Mouse (Mus musculus) naive thymus-derived CD4-positive, alpha-beta T cell, adult 2 months (primary cell): ENCODE measurements around the gene Ypel4.
"Not testable (repeated sequence)": the region's sequence is repeated elsewhere in the genome, so short reads cannot be mapped to it uniquely, and the experiment has no call there.

Experiments
- DNase-seq: peaks from one replicate; pipeline ENCODE4 v3.0.0-alpha.2; 2011; ENCODE audit warnings: low read depth

Ypel4 gene

DNA sequence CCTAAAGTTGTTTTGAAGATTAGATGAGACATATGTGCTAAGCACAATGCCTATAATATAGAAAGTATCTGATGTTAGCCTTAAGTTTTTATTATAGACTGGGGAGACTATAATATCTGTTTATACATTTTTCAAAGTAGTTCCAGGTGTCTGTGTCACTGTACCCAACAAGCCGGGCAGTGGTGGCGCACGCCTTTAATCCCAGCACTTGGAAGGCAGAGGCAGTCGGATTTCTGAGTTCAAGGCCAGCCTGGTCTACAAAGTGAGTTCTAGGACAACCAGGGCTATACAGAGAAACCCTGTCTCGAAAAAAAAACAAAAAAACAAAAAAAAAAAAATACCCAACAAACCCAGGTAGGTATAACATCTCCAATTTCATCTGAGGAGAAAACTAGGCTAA, 5.7 kb upstream of the Ypel4 start:
- DNase-seq: not testable (repeated sequence)

DNA sequence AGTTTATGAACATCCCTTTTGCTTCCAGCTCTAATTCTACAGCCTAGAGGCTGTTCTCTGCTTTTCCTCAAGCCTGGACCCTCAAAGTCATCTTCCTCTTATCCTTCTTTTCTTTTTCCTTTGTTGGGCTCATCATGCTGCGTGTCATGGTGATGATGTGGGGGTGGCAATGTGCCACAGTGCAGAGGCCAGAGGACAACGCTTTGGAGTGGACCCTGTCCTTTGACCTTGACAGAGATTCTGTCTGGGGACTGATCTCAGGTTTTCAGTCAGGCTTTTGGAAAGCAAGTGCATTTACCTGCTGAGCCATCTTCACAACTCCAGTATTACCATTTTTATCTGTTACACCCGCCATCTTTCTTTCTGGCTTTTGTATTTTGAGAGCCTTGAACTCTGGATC, 2.7 kb upstream of the Ypel4 start:
- DNase-seq: no peak

DNA sequence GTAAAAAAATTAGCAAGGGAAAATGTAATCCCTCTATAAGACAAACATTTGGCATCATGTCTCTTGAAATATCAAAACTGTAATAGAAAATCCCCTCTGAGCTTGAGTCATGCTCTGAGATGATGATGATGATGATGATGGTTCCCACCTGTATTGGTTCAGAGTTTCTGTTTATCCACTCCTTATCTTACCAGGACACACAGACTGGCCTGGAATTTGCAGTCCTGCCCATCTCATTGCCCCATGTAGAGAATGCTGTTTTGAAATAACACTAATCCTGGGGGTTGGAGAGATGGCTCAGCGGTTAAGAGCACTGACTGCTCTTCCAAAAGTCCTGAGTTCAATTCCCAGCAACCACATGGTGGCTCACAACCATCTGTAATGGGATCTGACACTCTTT, 1.5 kb upstream of the Ypel4 start:
- DNase-seq: no peak

DNA sequence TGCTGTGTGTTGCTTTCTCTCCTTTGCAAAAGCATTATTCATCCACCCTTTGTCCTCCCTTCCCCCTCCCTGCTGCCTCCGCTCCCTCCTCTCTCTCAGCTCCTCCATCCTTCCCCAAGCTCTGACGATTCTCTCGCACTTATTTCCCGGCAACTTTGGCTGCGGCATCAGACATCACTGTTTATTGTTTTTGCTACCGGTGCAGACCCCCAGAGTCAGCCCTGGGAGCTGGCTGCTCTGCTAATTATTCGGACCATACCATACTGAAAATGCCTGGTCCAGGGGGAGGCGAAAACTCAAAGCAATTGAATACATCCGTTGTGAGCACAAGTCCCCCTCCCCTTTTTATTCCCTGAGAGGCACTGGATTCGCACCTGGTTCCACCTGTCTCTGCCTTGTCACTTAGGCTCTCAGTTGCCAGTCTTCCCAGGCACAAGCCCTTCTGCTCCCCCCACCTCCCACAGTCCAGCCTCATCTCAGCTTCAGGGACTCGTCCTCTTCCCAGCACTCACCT, 550 bp downstream of the Ypel4 start:
- DNase-seq: no peak

DNA sequence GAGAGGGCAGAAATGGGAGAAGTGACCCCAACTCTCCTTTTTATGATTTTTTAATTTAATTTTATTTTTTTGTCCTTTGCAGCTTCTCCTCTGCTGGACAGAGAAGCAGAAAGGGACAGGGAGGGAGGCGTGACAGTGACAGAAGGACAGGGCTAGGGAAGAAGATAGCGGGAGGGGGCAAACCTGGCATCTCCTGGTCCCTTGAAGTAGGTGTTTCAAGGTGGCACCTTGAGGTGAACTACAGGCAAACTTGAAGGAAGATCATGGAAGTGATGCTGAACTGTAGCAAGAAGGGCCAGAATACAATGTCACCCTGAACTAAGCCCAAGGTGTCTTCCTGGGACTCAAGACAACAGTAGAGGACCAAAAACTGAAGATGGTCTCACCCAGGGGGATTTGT, 1.1 kb downstream of the Ypel4 start:
- no peak for DNase-seq

DNA sequence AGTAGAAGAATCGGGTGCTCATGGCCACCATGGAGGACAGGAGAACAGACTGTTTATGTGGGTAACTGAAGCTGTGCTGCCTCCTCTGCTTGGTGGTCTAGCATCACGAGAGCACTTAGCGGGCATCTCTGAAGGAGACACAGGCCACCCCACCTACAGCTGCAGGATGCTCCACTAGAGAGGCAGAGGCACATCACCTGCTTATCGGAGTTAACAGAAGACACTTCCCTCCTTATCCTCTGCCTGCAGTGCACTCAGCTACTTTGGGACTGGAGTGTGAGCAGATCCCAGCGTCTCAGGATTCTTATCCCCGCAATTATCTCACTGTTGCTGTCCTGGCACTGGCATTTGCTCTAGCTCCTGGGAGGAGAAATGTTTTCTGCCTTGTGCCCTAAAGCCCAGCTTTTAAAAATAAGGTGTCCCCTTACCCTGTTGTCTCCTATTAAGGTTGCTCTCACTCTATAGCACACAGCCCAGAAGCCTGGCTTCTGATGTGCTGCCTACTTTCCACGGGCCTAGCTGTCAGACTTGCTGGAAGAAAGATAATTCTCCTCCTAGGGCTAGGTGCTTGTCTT, 1.6 kb downstream of the Ypel4 start:
- no peak for DNase-seq

DNA sequence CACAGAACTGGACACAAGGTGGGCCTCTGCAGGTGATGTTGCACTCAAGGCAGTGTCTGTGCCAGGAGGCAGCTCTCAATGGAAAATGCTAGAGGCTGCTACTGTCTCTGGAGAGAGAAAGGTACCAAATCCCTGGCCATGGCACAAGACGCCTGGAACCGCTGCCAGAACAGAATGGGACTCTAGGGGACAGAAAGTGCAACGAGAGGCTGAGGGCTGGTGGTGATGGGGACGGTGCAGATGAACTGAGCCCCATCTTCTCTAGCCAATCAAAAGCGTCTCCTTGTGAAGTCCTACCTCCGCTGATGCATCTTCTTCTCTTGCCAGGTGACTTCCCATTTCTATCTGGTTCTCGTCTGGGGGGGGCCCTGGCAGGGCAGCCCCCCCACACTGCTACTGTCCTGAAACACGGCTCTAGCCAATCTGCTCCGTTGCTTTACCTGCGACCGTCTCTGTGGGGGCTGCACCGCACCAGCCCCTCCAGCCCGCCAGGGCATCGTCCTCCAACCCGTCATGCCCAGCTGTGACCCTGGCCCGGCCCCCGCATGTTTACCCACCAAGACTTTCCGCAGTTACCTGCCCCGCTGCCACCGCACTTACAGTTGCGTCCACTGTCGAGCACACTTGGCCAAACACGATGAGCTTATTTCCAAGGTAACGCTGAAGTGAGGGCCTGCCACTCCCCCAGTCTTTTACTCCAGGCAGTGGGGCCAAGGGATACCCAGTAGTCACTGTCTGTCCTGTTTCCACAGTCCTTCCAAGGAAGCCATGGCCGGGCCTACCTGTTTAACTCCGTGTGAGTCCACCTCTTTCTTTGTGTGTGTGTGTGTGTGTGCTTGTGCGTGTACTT, 2.7 kb downstream of the Ypel4 start:
- DNase-seq: no peak

DNA sequence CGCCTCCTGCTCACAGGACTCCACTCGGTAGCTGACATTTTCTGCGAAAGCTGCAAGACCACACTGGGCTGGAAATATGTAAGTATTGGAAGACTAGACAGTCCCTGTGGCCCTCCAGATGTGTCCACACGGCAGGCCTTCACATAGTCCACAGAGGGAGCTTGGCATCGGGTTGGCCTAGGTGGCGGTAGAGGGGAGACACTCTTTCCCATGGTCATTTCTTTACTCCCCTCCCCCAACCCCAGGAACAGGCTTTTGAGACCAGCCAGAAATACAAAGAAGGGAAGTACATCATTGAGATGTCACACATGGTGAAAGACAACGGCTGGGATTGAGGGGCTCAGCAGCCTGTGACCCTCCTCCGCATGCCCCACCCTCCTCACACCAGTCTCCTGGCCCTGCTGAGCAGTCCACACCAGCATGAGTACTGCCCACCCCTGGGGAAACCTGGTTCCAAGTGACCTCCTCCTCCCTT, 3.6 kb downstream of the Ypel4 start:
- DNase-seq: no peak

DNA sequence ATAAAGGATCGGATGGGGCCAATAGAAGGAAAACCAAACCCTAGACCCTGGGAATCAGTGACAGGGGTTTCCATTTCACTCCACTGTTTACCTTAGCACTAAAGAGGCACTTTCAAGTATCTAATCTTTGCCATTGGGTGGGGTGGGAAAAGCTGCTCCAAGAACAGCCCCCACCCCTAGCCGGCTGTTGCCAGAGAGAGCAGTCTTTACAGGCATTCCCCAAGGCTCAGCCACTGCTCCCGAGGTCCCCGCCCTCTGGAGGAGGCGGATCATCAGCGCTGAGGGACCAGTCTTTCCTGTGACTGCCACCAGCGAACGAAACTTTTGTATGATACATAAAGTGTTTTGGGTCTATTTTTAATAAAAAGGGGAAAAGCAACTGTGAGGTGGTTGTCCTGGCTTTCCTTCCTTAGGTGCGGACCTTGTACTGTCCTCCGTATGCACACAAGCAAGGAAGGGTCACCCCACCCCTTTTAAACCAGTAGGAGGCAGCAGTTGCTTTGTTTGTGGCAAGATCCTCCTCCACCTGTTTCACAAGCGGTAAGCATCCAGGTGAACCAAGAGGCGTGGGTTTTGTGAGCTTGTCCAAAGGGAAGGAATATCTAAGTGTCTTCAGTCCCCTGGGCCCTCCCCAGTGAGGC, 4.5 kb downstream of the Ypel4 start:
- DNase-seq: no peak

DNA sequence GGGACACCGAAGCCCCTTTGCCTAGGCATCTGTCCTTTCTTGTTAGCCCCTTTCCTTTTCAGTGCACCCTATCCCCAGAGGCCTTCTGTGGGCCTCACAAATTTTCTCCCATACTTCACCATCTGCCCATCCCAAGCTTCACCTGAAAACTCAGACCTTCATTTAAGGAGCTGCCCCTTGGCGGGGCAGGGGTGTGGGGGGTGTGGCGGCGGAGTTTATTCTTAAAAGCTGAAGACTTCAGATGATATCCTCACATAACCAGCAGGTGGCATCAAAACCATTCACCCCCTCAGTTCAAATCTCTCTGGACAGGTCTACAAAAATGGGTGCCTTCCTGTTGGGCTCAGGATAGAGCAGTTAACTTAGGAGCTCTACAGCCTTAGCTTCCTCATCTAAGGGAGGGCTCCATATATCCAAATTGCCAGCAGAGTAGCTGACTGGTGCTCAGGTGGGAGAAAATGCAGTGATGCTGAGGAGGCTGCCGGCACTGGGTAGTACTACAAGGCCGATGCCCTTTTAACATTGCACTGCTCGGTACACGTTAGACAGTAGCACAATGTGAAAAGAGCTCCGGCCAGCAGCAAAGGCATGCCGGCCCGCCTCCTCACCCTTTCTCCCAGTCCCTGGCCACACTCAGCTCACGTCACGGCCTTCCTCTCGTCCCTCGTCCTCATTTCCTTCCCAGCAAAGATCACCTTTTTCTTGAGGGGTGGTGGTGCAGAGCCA, 6.9 kb downstream of the Ypel4 start:
- DNase-seq: no peak

DNA sequence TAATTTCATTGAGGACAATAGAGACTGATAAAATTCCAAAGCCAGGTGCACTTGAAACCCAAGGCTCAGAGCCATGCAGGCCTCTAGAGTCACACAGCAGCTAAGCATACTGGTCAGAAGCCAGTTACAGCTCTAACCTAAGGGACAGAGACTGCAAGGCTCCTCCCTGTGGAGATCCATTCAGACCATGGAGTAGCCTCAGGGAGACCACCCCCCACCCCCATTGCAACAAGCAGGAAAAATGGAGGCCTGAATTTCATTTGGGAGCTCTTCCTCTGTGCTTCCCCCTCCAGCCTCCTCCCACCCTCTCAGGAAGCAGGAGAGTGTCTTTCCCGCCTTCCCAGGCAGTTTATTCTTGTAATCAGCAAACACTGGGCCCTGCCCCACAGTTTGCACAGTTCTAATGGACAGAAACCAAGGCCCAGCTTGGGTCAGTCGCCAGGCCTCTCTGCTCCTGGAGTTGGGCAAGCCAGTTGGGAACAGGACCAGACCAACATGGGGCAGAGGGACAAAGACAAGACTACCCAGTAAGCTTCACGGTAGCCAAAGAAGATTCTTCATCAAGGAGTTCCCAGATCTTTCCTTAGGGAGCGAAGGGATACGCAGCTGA, 8.1 kb downstream of the Ypel4 start:
- DNase-seq: no peak

DNA sequence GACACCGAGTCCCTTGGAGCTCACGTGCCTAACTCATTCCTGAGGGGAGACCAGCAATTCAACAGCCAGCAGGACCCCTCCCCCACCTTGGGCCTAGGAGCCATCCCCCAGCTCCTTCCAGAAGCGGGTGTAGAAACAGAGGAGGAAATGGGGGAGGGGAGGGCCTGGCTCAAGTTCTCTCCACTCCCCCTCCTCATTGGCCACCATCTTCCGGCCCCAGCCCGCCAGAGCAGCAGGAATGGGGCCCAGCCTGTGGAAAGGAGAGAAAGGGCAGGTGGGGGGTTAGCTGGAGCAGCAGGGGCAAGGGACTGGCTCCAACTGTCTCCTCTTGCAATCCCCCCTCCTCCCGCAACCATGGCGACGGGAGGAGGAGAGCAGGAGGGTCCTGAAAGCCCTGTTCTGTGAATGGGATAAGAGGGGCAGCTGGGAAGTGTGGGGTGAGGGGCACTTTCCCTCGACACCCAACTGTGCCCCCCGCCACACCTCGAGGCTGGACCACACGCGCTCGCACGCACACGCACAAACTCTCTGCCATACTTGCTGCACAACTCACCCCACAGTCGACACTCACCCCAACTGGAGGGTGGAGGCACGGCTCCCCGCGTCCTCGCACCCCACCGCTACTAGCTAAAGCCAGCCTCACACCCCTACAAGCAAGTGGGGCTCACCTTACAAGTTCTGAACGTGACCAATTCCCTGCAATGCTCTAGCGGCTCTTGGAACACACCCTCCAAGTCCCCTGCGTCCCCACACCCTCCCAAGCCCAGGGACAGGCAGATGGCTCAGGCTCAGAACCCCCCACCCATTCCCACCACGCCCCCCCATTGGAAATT, 8.8 kb downstream of the Ypel4 start:
- no peak for DNase-seq

DNA sequence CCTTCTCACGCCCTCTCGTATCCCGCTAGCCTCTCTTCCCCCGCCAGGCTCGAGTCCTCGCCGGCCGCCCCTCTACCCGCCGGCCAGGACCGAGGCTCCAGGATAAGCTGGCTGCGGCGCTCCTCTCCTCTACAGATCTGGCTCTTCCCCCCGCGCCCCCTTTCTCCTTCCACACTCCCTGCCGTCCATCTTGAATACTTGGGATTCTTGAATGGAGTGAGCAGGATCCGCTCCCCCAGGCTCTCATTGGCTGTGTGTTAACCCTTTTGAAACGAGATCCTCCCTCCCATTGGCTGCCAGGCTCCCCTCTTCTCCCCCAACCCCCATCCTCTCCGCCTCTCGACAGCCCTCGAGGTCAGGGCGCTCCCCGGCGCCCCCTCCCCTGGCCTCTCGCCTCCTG, 9.7 kb downstream of the Ypel4 start, which contains the start of gene Gm19426:
Gene Gm19426 (minus strand): TSS at position 95 of the 400 bp plus-strand sequence.
- DNase-seq: no peak

DNA sequence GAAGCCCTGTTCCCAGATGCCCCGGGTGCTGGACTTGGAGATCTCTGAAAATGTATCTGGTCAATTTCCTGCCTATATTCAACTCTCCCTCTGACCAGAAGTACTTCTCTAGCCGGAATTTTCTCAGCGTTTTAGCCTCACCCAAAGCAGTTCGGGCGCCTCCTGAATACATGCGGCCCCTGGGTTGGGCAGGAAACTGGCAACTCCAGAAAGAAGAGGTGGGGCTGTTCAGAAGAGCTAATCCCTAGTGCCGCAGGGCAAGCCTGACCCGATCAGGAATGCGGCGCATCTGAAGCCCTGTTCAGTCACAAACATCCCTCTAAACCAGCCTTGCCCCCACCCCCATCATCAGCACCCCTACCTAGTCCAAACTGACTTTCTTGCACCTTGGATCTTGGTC, 10.3 kb downstream of the Ypel4 start:
- no peak for DNase-seq

DNA sequence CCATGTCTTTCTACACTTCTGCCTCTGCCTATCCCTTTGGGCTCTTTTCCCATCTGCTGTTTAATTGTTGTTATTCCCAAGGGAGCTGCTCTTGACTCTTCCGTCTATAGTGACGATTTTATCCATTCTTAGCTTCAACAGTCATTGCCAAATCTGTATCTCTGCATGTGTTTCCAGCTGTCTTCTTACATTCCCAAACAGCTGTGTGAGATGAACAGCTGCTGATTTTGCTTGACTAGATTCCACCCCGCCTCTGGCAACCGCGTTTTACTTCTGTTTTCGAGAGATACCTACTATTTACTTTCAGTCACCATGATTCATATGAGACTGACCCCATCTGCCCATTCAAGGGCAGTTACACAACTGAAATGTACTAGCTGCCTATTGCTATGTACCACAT, 16.3 kb downstream of the Ypel4 start:
- DNase-seq: no peak

DNA sequence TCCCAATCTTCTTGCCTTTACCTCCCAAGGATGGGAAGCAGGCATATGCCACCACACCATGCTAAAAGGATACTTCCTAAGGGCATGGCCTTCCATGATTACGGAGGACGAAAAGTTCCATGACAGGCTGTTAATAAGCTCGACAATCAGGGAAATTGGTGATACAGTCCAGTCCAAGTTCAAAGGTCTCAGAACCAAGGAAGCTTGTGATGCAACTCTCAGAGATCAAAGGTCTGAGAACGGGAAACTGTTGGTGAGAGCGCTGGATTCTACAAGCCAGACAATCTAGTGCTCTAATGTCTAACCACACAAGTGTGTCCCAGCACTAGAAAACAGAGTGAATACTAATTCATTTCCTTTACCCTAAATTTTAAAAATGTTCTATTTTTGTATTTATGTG, 22.4 kb downstream of the Ypel4 start:
- no peak for DNase-seq

DNA sequence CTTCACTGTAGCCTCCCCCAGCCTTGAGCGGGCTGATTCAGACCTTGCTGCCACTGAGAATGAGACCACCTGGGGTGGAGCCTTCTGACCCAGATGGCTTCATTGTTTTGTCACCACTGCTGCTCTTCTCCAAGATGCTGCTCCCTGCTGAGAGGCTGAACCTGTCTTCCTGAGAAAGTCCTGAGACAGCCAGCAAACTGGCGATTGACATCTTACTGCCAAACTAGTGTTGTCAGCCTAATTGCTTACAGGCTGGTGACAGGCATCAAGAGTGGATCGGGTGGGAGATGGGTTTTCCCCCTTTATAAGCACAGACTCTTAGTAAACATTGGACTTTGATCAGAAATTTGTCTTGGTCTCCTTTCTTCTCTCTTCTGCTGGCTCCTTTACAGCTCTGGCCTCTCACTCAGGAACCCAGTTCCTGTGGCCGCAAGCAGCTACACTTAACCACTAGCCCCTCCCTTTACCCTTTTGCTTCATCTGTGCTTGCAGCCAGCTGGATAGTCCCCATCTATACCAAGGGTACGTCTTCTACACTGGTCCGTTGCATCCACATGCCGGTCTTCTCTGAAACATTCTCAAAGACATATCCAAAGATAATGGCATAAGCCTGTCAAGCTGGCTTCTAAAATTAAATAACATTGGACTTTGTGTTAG, 23.3 kb downstream of the Ypel4 start:
- no peak for DNase-seq

DNA sequence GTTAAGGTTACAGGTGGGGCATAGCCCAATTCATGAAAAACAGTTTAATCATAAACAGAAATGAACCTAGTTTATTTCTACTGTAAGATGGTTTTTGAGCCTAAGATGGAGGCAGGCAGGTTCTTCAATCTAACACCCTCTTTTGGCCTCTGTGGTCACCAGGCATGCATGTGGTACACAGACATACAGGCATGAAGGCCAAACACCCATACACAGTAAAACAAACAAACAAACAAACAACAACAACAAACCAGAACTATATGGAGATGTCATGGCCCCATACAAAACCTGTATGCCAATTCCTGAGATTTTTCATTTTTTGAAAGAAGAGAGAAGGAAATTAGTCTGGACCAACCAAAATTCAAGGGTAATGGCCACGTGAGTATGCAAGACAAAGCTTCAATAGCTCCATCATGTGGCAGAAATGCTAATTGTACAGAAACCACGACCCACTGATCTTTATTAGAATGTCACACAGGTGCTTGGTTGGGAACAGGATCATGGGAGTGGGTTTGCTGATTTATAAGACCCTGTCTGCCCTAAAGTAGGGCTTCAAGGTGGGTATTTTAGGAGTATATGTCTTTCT, 24.8 kb downstream of the Ypel4 start:
- no peak for DNase-seq

DNA sequence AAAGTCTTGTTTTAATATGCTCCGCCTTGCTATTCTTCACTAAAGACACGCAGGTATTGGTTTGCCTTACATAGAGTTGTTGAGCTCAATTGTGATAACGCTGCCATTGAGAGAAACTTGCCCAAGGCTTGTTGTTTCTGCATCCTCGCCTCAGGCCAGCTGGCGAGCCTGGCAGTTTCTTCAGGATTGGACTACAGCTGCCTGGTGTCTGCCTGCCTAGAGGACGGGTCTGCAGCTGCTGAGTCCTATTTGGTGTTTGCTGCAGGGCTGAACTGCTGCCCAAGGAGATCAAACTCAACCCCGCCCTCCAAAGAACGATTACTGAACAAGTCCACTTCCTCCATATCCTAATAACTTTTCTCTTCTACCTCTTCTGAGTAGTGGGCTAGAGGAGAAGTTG, 26.9 kb downstream of the Ypel4 start:
- no peak for DNase-seq

DNA sequence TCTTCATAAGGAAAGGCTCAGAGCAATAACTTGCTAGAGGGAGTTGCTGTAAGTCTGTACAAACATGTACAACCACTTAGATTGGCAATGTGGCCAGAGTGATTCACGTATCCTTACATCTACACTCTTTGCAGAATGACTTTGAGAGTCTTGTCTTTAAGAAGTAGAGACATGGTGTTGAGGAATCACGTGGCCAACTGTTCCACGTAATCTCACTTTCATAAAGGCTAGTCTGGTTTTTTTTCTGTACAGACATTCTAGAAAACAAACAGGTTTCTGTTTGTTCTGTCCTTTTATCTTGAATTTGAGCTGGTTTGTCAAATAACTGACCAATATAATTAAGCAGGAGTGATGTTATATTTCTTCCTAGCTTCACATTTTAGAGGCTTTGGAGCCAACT, 27.5 kb downstream of the Ypel4 start:
- DNase-seq: no peak
